Mouse (Mus musculus): Measurements from ENCODE around the gene Dhx9.
"Not testable (repeated sequence)": the region's sequence is repeated elsewhere in the genome, so short reads cannot be mapped to it uniquely, and the experiment has no call there.

Gene Dhx9

DNA sequence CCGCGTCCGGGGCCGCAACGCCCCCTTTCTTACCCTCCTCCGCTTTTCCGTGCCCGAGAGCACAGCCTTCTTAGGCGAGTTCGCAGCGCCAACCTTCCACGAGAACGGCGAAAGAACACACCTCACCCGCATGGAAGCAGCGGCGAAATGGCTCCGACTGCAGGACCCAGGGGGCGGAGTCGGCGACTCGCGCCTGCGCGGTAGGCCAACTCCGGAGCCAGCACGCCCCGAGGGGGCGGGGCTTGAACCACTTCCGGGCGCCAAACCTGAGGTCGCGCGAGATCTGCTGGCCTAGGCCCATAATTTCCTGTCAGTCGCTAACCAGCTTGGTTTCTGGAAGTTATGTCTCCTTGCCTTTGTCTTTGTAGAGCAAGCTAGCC is at the start of gene Dhx9:
Gene Dhx9 (minus strand): TSS at position 161 of the 380 bp plus-strand sequence.
- DNase-seq (ENCODE audit: low read depth in 1 of 2, low spot score in 2 of 2), result peak; percentile 93 to 99

DNA sequence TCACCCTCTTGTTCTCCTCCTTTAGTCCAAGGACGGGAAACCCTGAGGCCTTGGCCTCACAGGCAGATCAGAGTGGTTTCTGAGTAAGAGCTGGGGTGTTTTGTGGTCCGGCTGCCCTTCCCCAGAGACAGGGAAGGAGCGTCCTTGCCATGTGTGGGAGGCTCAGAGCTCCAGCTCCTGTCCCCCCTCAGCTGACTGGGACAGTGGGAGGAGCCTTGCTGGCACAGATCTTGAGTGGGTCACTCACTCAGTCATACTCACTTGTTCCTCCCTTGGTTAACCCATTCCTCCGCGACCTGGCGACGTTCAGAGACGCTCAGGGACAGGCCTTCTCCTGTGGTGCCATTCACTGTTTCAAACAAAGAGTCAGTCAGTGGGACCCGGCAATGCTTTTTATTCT is 48.2 kb upstream of the Dhx9 start:
- DNase-seq (ENCODE audit: low read depth in 1 of 2, low spot score in 2 of 2), result no peak

DNA sequence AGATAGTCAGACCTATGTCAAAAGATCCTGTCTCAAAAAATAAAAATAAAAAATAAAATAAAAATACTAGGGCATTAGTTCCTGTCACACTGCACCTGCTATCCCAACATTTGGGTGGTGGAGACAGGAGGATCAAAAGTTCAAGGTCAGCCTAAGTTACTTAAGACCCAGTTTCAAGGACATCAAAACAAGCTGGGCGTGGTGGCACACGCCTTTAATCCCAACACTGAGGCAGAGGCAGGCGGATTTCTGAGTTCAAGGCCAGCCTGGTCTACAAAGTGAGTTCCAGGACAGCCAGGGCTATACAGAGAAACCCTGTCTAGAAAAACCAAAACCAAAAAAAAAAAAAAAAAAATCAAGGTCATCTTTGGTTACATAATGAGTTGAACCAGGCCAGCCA is 45.4 kb upstream of the Dhx9 start:
- not testable (repeated sequence) for DNase-seq (ENCODE audit: low read depth in 1 of 2, low spot score in 2 of 2)

- DNase-seq (ENCODE audit: low read depth in 1 of 2, low spot score in 2 of 2), result no peak
These were observed 44.9 kb upstream of the Dhx9 start for GRCm38 (mm10) chr1:153532234-153532841.

- no peak for DNase-seq (ENCODE audit: low read depth in 1 of 2, low spot score in 2 of 2)
These were observed 44.3 kb upstream of the Dhx9 start for GRCm38 (mm10) chr1:153531677-153532233.

- no peak for DNase-seq (ENCODE audit: low read depth in 1 of 2, low spot score in 2 of 2)
These were observed 34.7 kb upstream of the Dhx9 start for GRCm38 (mm10) chr1:153522116-153522515.

DNA sequence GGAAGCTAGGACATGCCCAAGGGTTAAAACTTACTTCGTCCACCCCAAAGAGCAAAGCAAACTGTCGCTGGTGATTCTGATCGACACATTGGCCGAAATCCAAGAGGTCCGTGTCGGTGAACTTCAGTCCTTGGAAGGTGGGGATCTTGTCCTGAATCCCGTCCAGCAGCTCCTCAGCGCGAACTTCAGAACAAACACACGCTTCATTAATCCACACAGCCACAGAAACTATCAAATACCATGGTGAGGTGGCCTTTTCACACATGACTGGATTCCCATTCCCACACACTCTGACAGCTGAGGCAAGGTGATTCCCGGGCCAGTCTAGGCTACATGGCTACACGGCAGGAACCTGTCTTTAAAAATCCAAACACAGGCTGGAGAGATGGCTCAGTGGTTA is 27.9 kb upstream of the Dhx9 start:
- no peak for DNase-seq (ENCODE audit: low read depth in 1 of 2, low spot score in 2 of 2)

- DNase-seq (ENCODE audit: low read depth in 1 of 2, low spot score in 2 of 2), result no peak
These were observed 23.0 kb upstream of the Dhx9 start for GRCm38 (mm10) chr1:153510330-153511009.

DNA sequence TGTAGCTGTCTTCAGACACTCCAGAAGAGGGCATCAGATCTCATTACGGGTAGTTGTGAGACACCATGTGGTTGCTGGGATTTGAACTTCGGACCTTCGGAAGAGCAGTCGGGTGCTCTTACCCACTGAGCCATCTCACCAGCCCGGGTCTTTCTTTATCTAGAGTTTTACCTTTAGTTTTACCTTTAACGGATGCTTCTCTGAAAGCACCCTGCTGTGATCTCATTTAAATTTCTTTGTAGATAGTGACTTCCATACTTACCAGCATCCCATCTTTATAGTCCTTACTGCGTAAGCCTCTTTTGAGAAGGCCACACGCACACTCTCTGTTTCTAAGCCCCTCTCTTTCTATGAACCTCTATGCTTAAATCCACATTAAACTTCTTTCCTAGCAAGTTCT is 22.1 kb upstream of the Dhx9 start:
- DNase-seq (ENCODE audit: low read depth in 1 of 2, low spot score in 2 of 2), result not testable (repeated sequence)

DNA sequence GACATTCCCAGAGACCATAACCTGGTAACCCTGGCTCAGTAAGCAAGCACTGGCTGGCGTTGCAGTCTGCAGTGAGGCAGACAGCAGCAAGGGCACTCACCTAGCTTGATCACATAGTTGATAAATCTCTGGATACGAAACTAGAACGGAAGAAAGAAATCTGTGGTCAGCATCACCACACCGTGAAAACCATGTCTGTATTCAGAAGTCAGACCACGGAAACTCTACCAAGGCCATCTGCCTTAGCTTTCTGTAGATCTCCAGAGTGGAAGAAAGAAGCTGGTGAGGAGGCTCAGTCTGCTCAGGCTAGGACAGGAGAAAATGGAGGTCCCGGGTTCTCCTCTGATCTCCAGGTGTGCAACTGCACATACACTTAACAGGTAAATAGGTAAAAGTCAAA is 21.6 kb upstream of the Dhx9 start:
- DNase-seq (ENCODE audit: low read depth in 1 of 2, low spot score in 2 of 2), result no peak

DNA sequence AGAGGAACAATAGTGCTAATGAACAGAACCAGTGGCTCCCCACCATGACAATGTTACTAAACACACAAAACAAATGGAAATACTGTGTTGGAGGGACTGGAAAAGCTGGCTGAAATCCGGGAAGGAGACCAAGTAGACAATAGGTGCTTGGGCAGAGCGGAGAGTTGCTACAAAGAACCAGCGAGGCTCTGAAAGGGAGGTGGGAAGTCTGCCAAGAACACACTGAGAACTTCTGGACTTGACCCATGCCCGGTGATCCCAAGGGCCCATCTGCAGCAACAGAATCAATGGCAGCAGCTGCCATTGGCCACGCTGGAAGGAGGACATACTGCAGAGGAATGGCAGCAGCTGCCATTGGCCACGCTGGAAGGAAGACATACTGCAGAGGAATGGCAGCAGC is 18.8 kb upstream of the Dhx9 start:
- no peak for DNase-seq (ENCODE audit: low read depth in 1 of 2, low spot score in 2 of 2)

DNA sequence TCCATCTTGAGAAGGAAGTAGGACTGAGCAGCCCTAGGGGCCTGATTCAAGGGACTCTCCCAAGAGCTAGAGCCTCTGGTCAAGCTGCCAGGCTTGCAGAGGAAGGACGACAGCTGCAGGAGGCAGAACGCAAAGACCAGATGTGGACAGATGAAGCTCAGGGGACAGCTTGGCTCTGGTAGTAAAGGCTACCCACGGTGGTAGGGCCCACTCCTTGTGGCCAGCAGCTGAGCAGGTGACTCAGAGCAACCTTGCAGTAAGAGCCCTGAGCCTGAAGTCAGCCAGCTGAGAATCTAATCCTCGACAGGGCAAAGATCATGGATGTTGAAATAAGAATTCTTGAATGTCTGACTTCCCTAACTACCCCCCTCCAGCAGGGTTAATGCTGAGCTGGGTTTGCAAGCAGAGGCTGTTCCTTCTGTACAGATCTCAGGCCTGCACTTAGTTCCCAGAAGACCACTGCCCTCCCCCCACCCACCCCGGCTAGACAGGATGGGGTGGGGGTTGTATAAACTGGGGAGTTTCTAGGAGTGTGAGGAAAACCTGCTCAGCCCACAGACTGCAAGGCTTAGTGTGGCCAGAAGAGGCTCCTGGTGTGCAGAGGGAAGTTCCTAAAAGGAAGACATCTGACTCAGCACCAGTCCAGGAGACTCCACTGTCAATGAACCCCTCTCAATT is 14.3 kb upstream of the Dhx9 start:
- no peak for DNase-seq (ENCODE audit: low read depth in 1 of 2, low spot score in 2 of 2)

GRCm38 (mm10) chr1:153500030-153500429 is 12.6 kb upstream of the Dhx9 start:
- no peak for DNase-seq (ENCODE audit: low read depth in 1 of 2, low spot score in 2 of 2)

DNA sequence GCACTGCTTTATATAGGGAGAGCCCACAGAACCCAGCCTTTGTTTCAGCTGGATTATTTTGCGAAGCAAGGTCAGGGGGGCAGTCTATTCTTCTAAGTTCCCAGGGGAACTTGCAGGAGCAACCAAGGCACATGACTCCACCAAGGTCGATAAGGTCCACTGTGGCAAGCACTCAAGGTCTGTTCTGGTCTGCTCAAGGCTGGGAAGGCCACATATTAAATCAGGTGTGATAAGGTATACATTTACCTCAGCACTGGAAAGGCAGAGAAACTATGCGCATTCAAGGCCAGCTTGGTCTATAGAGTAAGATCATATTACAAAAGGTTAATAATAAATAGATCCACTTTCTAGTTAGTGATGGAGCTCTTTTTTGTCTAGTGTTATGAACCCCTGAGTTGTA is 8.6 kb upstream of the Dhx9 start:
- no peak for DNase-seq (ENCODE audit: low read depth in 1 of 2, low spot score in 2 of 2)

DNA sequence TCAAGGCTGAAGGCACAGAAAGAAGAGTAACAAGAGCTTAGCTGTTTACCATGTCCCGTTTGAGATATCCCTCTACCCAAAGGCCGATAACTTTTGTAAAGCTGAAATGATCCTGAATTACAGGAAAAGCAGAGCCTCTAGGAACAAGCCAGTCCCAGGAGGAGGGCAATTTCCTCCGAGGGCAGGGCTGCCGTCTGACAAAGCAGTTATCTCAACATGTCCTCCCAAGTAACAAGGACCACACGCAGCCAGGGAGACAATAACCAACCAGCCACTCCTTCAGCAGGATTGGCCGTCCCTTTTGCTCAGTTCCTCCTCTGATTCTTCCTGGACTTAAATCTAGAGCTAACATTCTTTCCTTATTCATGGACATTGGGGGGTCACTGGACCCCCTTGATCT is 6.5 kb upstream of the Dhx9 start:
- no peak for DNase-seq (ENCODE audit: low read depth in 1 of 2, low spot score in 2 of 2)

GRCm38 (mm10) chr1:153493338-153493737 is 5.9 kb upstream of the Dhx9 start:
- no peak for DNase-seq (ENCODE audit: low read depth in 1 of 2, low spot score in 2 of 2)

GRCm38 (mm10) chr1:153491822-153492221 is 4.4 kb upstream of the Dhx9 start:
- peak in 1 of 2 experiments; percentile 18 for DNase-seq (ENCODE audit: low read depth in 1 of 2, low spot score in 2 of 2)

GRCm38 (mm10) chr1:153491345-153491744 is 3.9 kb upstream of the Dhx9 start:
- DNase-seq (ENCODE audit: low read depth in 1 of 2, low spot score in 2 of 2), result no peak

GRCm38 (mm10) chr1:153489963-153490362 is 2.5 kb upstream of the Dhx9 start:
- no peak for DNase-seq (ENCODE audit: low read depth in 1 of 2, low spot score in 2 of 2)

- DNase-seq (ENCODE audit: low read depth in 1 of 2, low spot score in 2 of 2), result no peak
These were observed 2.1 kb upstream of the Dhx9 start for GRCm38 (mm10) chr1:153489540-153489939.

DNA sequence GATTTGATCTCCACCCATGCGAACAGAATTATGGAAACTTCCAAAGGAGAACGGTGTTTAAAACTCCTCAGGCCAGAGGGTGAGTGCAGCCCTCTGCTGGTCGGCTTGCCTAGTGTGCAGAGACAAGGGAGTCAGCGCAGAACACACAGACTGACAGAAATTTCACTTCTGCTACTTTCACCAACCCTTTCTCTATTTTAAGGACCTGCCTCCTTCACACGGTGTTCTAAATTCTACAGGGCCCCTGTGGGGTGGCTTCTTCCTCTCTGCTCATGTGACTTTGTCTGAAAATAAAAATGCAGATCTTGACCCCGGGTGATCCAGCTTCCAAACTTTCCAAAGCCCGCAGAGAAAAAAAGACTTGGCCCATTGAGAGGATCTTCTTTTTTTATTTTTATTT is 1.7 kb upstream of the Dhx9 start:
- DNase-seq (ENCODE audit: low read depth in 1 of 2, low spot score in 2 of 2), result peak; percentile 58 to 67
